In the genomic region with DNA sequence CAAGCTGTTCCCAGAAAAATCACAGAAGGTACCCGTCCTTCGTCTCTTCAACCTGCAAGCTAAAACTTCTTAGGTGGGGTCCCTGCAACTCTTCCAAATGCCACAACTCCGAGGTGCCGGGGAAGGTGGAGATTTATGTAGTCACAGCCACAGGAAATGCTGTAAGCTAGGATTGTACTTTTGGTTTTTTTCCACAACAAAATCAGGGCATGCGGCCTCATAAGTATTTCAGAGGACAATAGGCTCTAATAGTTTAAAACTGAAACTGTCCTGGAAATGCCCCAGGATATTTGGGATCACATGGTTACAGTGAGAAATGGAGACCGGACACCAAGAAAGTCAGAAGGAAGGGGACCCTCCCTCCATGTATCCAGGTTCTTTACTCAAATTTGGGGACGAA, we compare ENCODE assay signal across 22 mouse cellular contexts. TPM values are rescaled to one million over a fixed set of nuclear protein-coding genes. Genes with fewer than 3 reads are reported as not detected.
A peak's percentile ranks its signal among the peaks of the same experiment; 100 is the strongest.
DNase-seq lines count a peak whose midpoint lies in the region; TF ChIP-seq lines count a peak whose summit lies in the region.
"Had no signal": no experiment of that assay in that cellular context is flagged by ENCODE, and none has a peak within 500 bp of the region (broad histone marks: within the 10 kb centered on the region; RNA-seq: fewer than 3 reads in every experiment).

No protein-coding gene starts in this region.

- WGBS in kidney, adult 2 months: 55% methylated on average over 7 of the region's 7 CpGs
- WGBS in cerebellum, adult 2 months: 92% methylated on average over 7 of the region's 7 CpGs

- no peaks in the 10 kb centered on the region for H3K36me3 ChIP-seq in kidney, adult 2 months (ENCODE audit: control insufficient read depth, insufficient read depth, low read length)
- H3K36me3 ChIP-seq: embryonic facial prominence, embryonic 15.5 days; forebrain, embryonic 15.5 days; limb, embryonic 13.5 days; lung, embryonic 15.5 days; neural tube, embryonic 12.5 days had no signal

- 0 out of 2 replicates have a peak, but pooled peaks cover 2% of the 10 kb centered on the region for H3K4me1 ChIP-seq in kidney, adult 2 months (ENCODE audit: control insufficient read depth, insufficient read depth, low read length)
- no peaks in the 10 kb centered on the region; the same call in 1 of the 2 replicates for H3K4me1 ChIP-seq in brown adipose tissue, adult 24 weeks (ENCODE audit: control insufficient read depth, insufficient read depth, insufficient read length, low read length)
- H3K4me1 ChIP-seq in cerebellum, adult 2 months (ENCODE audit: control insufficient read depth, insufficient read depth, low read length): no peaks in the 10 kb centered on the region
- H3K4me1 ChIP-seq: embryonic facial prominence, embryonic 15.5 days had no signal

- no peak for TF ChIP-seq CTCF in gastrocnemius, adult 2 months (IDR thresholded peaks at IDR 0.05)
- TF ChIP-seq CTCF in kidney, adult 2 months (conservative IDR thresholded peaks at IDR 0.05; ENCODE audit: insufficient read depth, insufficient read length, low read depth, low read length): no peak
- no peak for TF ChIP-seq CTCF in cerebellum, adult 2 months (IDR thresholded peaks at IDR 0.05; ENCODE audit: borderline replicate concordance, insufficient read depth, low read depth, low read length)

- intact Hi-C loops in gastrocnemius, adult 2 months (cut with DNase I): no loop called here
- intact Hi-C loops in gastrocnemius, postnatal 14 days (cut with DNase I; ENCODE audit: low total_unique reads): no loop called here

- TF ChIP-seq POLR2A in kidney, adult 2 months (IDR thresholded peaks at IDR 0.05; ENCODE audit: low read depth, low read length): no peak
- TF ChIP-seq POLR2A in cerebellum, adult 2 months (IDR thresholded peaks at IDR 0.05; ENCODE audit: borderline replicate concordance, insufficient read depth, low read length): no peak

- peak overlapping the region; percentile 13; the same call in 1 of the 2 replicates for H3K27ac ChIP-seq in gastrocnemius, adult 2 months
- peak overlapping the region; percentile 71 for H3K27ac ChIP-seq in kidney, adult 2 months (ENCODE audit: insufficient read depth, low read depth, low read length)
- peak overlapping the region; percentile 69 for H3K27ac ChIP-seq in brown adipose tissue, adult 24 weeks (replicated peaks; ENCODE audit: low read depth, low read length)
- no peak overlapping the region for H3K27ac ChIP-seq in cerebellum, adult 2 months (ENCODE audit: insufficient read depth, low read length)
- H3K27ac ChIP-seq: embryonic facial prominence, embryonic 10.5 days; embryonic facial prominence, embryonic 15.5 days; forebrain, embryonic 15.5 days; hindbrain, embryonic 12.5 days; limb, embryonic 13.5 days; lung, embryonic 15.5 days; neural tube, embryonic 12.5 days had no signal

- DNase-seq in gastrocnemius, adult 2 months: no peak
- DNase-seq in gastrocnemius, postnatal 14 days: no peak
- DNase-seq in kidney, adult 2 months: peak; percentile 77
- no peak for DNase-seq in kidney, postnatal 4 days
- peak; percentile 34 to 56 for DNase-seq in kidney, postnatal 25 days
- no peak for DNase-seq in layer of hippocampus, adult 11-12 months (ENCODE audit: low spot score)
- DNase-seq in cerebellum, adult 2 months: no peak
- DNase-seq: adrenal gland, postnatal 25 days; cerebellum, adult 18-20 months; cerebellum, postnatal 14 days; heart, postnatal 14 days; lung, postnatal 36 days had no signal

- H3K4me3 ChIP-seq in gastrocnemius, adult 2 months: no peak overlapping the region
- H3K4me3 ChIP-seq in kidney, adult 2 months (ENCODE audit: insufficient read depth, low read depth, low read length): no peak overlapping the region
- H3K4me3 ChIP-seq in brown adipose tissue, adult 24 weeks (ENCODE audit: insufficient read depth, low read depth, low read length): no peak overlapping the region
- H3K4me3 ChIP-seq in cerebellum, adult 2 months (replicated peaks; ENCODE audit: insufficient read depth, low read depth, low read length): no peak overlapping the region
- H3K4me3 ChIP-seq: embryonic facial prominence, embryonic 10.5 days; embryonic facial prominence, embryonic 15.5 days; forebrain, embryonic 15.5 days; hindbrain, embryonic 12.5 days; limb, embryonic 13.5 days; lung, embryonic 15.5 days; myocyte; neural tube, embryonic 12.5 days had no signal

- H3K27me3 ChIP-seq in kidney, adult 2 months (replicated peaks; ENCODE audit: control insufficient read depth, insufficient read depth, low read length): no peaks in the 10 kb centered on the region
- no peaks in the 10 kb centered on the region for H3K27me3 ChIP-seq in cerebellum, adult 2 months (ENCODE audit: control insufficient read depth, insufficient read depth, low read length)
- H3K27me3 ChIP-seq: CH12.LX; embryonic facial prominence, embryonic 15.5 days; forebrain, embryonic 15.5 days; hindbrain, embryonic 12.5 days; limb, embryonic 13.5 days; lung, embryonic 15.5 days; neural tube, embryonic 12.5 days had no signal

RNA-seq across cellular contexts. Expression of a gene that starts 17.0 kb away (rescaled TPM):
- 10 to 100 TPM; 67.5 to 85.8 TPM for total RNA-seq in gastrocnemius, adult 2 months (2021)
- 10 to 100 TPM; 58.0 to 76.3 TPM for total RNA-seq in gastrocnemius, postnatal 14 days (2021)
- 56.6 and 59.8 TPM in 2 replicates for polyA plus RNA-seq in kidney, adult 2 months (2012; rRNA removed)
- polyA plus RNA-seq in brown adipose tissue, adult 24 weeks (2012; ENCODE audit: insufficient read depth, insufficient read length, missing spikeins): 52.3 and 109 TPM in 2 replicates
- polyA plus RNA-seq in cerebellum, adult 2 months (2012; rRNA removed): 350 and 367 TPM in 2 replicates

RNA-seq across cellular contexts. Expression of a gene that starts 37.9 kb away (rescaled TPM):
- total RNA-seq in gastrocnemius, adult 2 months (2021): 10 to 100 TPM; 76.5 to 87.2 TPM
- 10 to 100 TPM; 39.2 to 43.5 TPM for total RNA-seq in gastrocnemius, postnatal 14 days (2021)
- 17.9 and 21.4 TPM in 2 replicates for polyA plus RNA-seq in kidney, adult 2 months (2012; rRNA removed)
- polyA plus RNA-seq in brown adipose tissue, adult 24 weeks (2012; ENCODE audit: insufficient read depth, insufficient read length, missing spikeins): 17.3 and 19.7 TPM in 2 replicates
- polyA plus RNA-seq in cerebellum, adult 2 months (2012; rRNA removed): 29.6 and 30.2 TPM in 2 replicates

RNA-seq across cellular contexts. Expression of a gene that starts 42.9 kb away (rescaled TPM):
- total RNA-seq in gastrocnemius, adult 2 months (2021): 100 to 1,000 TPM; 193 to 205 TPM
- total RNA-seq in gastrocnemius, postnatal 14 days (2021): 100 to 1,000 TPM; 134 to 138 TPM
- 136 and 169 TPM in 2 replicates for polyA plus RNA-seq in kidney, adult 2 months (2012; rRNA removed)
- 152 and 166 TPM in 2 replicates for polyA plus RNA-seq in brown adipose tissue, adult 24 weeks (2012; ENCODE audit: insufficient read depth, insufficient read length, missing spikeins)
- polyA plus RNA-seq in cerebellum, adult 2 months (2012; rRNA removed): 453 and 497 TPM in 2 replicates

Comparison
In these comparisons a context has a peak if more than half of its experiments do, and no peak if none do; other contexts are left out.
1. DNase-seq: peak in kidney, adult 2 months (single experiment) and kidney, postnatal 25 days (2 of 2); none in gastrocnemius, adult 2 months (single experiment), gastrocnemius, postnatal 14 days (single experiment), kidney, postnatal 4 days (0 of 2), layer of hippocampus, adult 11-12 months (single experiment) and cerebellum, adult 2 months (0 of 2).